Comparison of ENCODE assay signal across 21 mouse cellular contexts in the genomic region with DNA sequence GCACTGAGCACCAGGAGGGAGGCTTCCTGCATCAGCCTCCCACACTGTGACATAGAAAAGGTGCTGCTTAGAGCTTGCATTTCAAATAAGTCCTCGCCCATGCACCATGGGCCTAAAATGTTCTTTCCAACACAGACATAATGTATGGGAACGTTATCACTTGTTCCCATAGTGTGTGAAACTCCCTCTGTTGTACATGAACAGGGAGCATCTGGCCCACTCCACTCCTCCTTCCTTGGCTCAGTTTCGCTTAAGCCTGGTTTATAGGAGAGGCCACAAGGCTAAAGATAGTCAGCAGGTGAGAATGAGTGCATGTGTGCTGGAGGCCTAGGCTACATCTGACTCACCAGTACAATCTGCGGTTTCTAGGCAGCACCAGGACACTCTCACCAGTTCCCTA.
A peak's percentile ranks its signal among the peaks of the same experiment; 100 is the strongest.
DNase-seq lines count a peak whose midpoint lies in the region; ATAC-seq and TF ChIP-seq lines count a peak whose summit lies in the region.
"Had no signal": no experiment of that assay in that cellular context is flagged by ENCODE, and none has a peak within 500 bp of the region (broad histone marks: within the 10 kb centered on the region; RNA-seq: fewer than 3 reads in every experiment).

No protein-coding gene starts in this region.

- no peaks in the 10 kb centered on the region for H3K79me2 ChIP-seq in CH12.LX (replicated peaks; ENCODE audit: control insufficient read depth, extremely low read depth, insufficient read depth, poor library complexity, severe bottlenecking)

- H3K27ac ChIP-seq in forebrain, embryonic 13.5 days: peak overlapping the region; percentile 76
- H3K27ac ChIP-seq in forebrain, embryonic 11.5 days (ENCODE audit: low read depth, low read length): no peak overlapping the region
- H3K27ac ChIP-seq in CH12.LX (ENCODE audit: insufficient read depth, low read depth): no peak overlapping the region
- H3K27ac ChIP-seq: heart, embryonic 15.5 days; hindbrain, postnatal 0 days; limb, embryonic 10.5 days; liver, embryonic 15.5 days; lung, embryonic 15.5 days; midbrain, embryonic 13.5 days had no signal

- H3K4me3 ChIP-seq in forebrain, embryonic 13.5 days: no peak overlapping the region
- H3K4me3 ChIP-seq in forebrain, embryonic 11.5 days (ENCODE audit: low read depth, low read length): no peak overlapping the region
- no peak overlapping the region for H3K4me3 ChIP-seq in CH12.LX (replicated peaks in 1 of 3; ENCODE audit: low read depth in 2 of 3, low read length in 2 of 3, poor library complexity in 1 of 3)
- H3K4me3 ChIP-seq: heart, embryonic 15.5 days; limb, embryonic 10.5 days; liver, embryonic 15.5 days; lung, embryonic 15.5 days; megakaryocyte, embryonic 14.5 days; midbrain, embryonic 13.5 days had no signal

- H3K9ac ChIP-seq in forebrain, embryonic 13.5 days: no peak overlapping the region
- H3K9ac ChIP-seq in forebrain, embryonic 11.5 days (ENCODE audit: low read length): no peak overlapping the region
- no peak overlapping the region for H3K9ac ChIP-seq in CH12.LX (ENCODE audit: insufficient read depth, low read depth)
- H3K9ac ChIP-seq: heart, embryonic 15.5 days; liver, embryonic 15.5 days; lung, embryonic 15.5 days; midbrain, embryonic 13.5 days had no signal

- no peak overlapping the region for H3K4me2 ChIP-seq in forebrain, embryonic 13.5 days
- H3K4me2 ChIP-seq in forebrain, embryonic 11.5 days (ENCODE audit: low read depth, low read length, severe bottlenecking): no peak overlapping the region
- H3K4me2 ChIP-seq in CH12.LX (ENCODE audit: insufficient read depth, low read depth, poor library complexity, severe bottlenecking): no peak overlapping the region
- H3K4me2 ChIP-seq: heart, embryonic 15.5 days; liver, embryonic 15.5 days; lung, embryonic 15.5 days; midbrain, embryonic 13.5 days had no signal

- no peaks in the 10 kb centered on the region for H3K9me3 ChIP-seq in forebrain, embryonic 13.5 days (replicated peaks)
- H3K9me3 ChIP-seq in forebrain, embryonic 11.5 days (ENCODE audit: control insufficient read depth, low read length): no peaks in the 10 kb centered on the region
- H3K9me3 ChIP-seq in CH12.LX (replicated peaks; ENCODE audit: low read length): no peaks in the 10 kb centered on the region
- H3K9me3 ChIP-seq: heart, embryonic 15.5 days; limb, embryonic 10.5 days; liver, embryonic 15.5 days; lung, embryonic 15.5 days; megakaryocyte, embryonic 14.5 days; midbrain, embryonic 13.5 days had no signal

- 87% methylated on average over 4 of the region's 4 CpGs for WGBS in forebrain, embryonic 13.5 days
- 94% methylated on average over 4 of the region's 4 CpGs for WGBS in forebrain, embryonic 11.5 days

- peaks cover 32% of the 10 kb centered on the region for H3K36me3 ChIP-seq in forebrain, embryonic 13.5 days (ENCODE audit: poor library complexity, severe bottlenecking)
- no peaks in the 10 kb centered on the region for H3K36me3 ChIP-seq in forebrain, embryonic 11.5 days (ENCODE audit: control insufficient read depth, insufficient read depth, low read length)
- H3K36me3 ChIP-seq in CH12.LX (replicated peaks in 1 of 2; ENCODE audit: control insufficient read depth in 1 of 2, insufficient read depth in 1 of 2, low read length in 1 of 2): no peaks in the 10 kb centered on the region
- H3K36me3 ChIP-seq: heart, embryonic 15.5 days; liver, embryonic 15.5 days had no signal

- intact Hi-C loops in left cerebral cortex, postnatal 4 days (cut with DNase I): no loop called here

- no peak for ATAC-seq in forebrain, embryonic 13.5 days
- ATAC-seq in forebrain, embryonic 11.5 days (replicated peaks; ENCODE audit: low FRiP score): no peak
- ATAC-seq: intestine, embryonic 16.5 days had no signal

- peaks cover 33% of the 10 kb centered on the region for H3K4me1 ChIP-seq in forebrain, embryonic 13.5 days
- peaks cover 2% of the 10 kb centered on the region; the same call in 1 of the 2 replicates for H3K4me1 ChIP-seq in forebrain, embryonic 11.5 days (replicated peaks; ENCODE audit: control insufficient read depth, insufficient read depth, low read length)
- peaks cover 9 to 40% of the 10 kb centered on the region in 2 experiments for H3K4me1 ChIP-seq in CH12.LX (ENCODE audit: control insufficient read depth in 1 of 2, insufficient read depth in 2 of 2)
- H3K4me1 ChIP-seq: liver, embryonic 15.5 days; megakaryocyte, embryonic 14.5 days had no signal

- no peak for TF ChIP-seq POLR2A in CH12.LX (IDR thresholded peaks at IDR 0.05; ENCODE audit: low read depth, low read length)

- no peak for TF ChIP-seq RAD21 in CH12.LX (IDR thresholded peaks at IDR 0.05; ENCODE audit: low read depth, low read length)

- H3K27me3 ChIP-seq in forebrain, embryonic 13.5 days: no peaks in the 10 kb centered on the region
- H3K27me3 ChIP-seq in forebrain, embryonic 11.5 days (ENCODE audit: control insufficient read depth, insufficient read depth, low read length): no peaks in the 10 kb centered on the region
- no peaks in the 10 kb centered on the region for H3K27me3 ChIP-seq in CH12.LX (replicated peaks)
- H3K27me3 ChIP-seq: heart, embryonic 15.5 days; liver, embryonic 15.5 days; lung, embryonic 15.5 days; midbrain, embryonic 13.5 days had no signal

- TF ChIP-seq EP300 in CH12.LX (IDR thresholded peaks at IDR 0.05; ENCODE audit: low read length): peak; percentile 68

- TF ChIP-seq CTCF in CH12.LX (conservative IDR thresholded peaks at IDR 0.05 in 1 of 2, IDR thresholded peaks at IDR 0.05 in 1 of 2; ENCODE audit: low read depth in 2 of 2, low read length in 2 of 2): no peak

- in situ Hi-C loops in CH12.LX (cut with MboI; ENCODE audit: low pct_ligation_motif_present, low pct_unique_long_range_greater_than_20kb, low sequenced_read_pairs): no loop called here

- DNase-seq in forebrain, embryonic 11.5 days (ENCODE audit: low spot score): no peak
- peak; percentile 48 for DNase-seq in left cerebral cortex, adult 11 months (ENCODE audit: low spot score)
- no peak for DNase-seq in left cerebral cortex, postnatal 4 days
- DNase-seq in CH12.LX (ENCODE audit: extremely low read depth): no peak
- DNase-seq in left cerebral cortex, adult 9 months (ENCODE audit: low spot score in 2 of 2): peak; percentile 65
- no peak for DNase-seq in c-Kit-positive CD71-positive TER-119-positive erythroid progenitor cells, embryonic 14.5 days (ENCODE audit: low spot score)
- DNase-seq in spleen, adult 18-20 months: no peak
- DNase-seq: cerebellum, adult 9-10 months; kidney, postnatal 25 days; liver; lung, postnatal 36 days; thymus, postnatal 14 days had no signal

- dilution Hi-C loops in CH12.LX (cut with MboI; ENCODE audit: extremely low pct_ligation_motif_present, extremely low pct_unique_long_range_greater_than_20kb, low sequenced_read_pairs): no loop called here

TF ChIP-seq in CH12.LX, 34 proteins besides CTCF, POLR2A, EP300 and RAD21:
- TF ChIP-seq MEF2A (IDR thresholded peaks at IDR 0.05; ENCODE audit: borderline replicate concordance, low read depth, low read length) (peak; percentile 50; the same call in 1 of the 2 replicates), ETS1 (conservative IDR thresholded peaks at IDR 0.05; ENCODE audit: low read depth, low read length) (peak; percentile 69), PAX5 (IDR thresholded peaks at IDR 0.05; ENCODE audit: low read length) (no peak), MAFK (IDR thresholded peaks at IDR 0.05; ENCODE audit: insufficient replicate concordance, low read length) (0 out of 2 replicates have a peak, but pooled peaks have one; percentile 34), HCFC1 (IDR thresholded peaks at IDR 0.05; ENCODE audit: low read depth, low read length) (no peak), ZC3H11A (IDR thresholded peaks at IDR 0.05; ENCODE audit: low read depth, low read length) (no peak), POLR2AphosphoS2 (IDR thresholded peaks at IDR 0.05; ENCODE audit: low read depth, low read length) (no peak), JUND (conservative IDR thresholded peaks at IDR 0.05; ENCODE audit: low read depth, low read length) (no peak; the same call in 1 of the 2 replicates), CHD2 (IDR thresholded peaks at IDR 0.05; ENCODE audit: low read length) (no peak), RCOR1 (conservative IDR thresholded peaks at IDR 0.05; ENCODE audit: low read depth, low read length) (no peak), ZKSCAN1 (IDR thresholded peaks at IDR 0.05; ENCODE audit: borderline replicate concordance, low read depth, low read length) (no peak), ZNF384 (IDR thresholded peaks at IDR 0.05; ENCODE audit: low read depth, low read length) (no peak), MAX (IDR thresholded peaks at IDR 0.05; ENCODE audit: low read length) (0 out of 2 replicates have a peak, but pooled peaks have one; percentile 11), ELF1 (IDR thresholded peaks at IDR 0.05; ENCODE audit: low read depth, low read length) (no peak), MAZ (IDR thresholded peaks at IDR 0.05; ENCODE audit: low read depth, low read length) (no peak), BHLHE40 (IDR thresholded peaks at IDR 0.05; ENCODE audit: low read depth, low read length) (peak; percentile 82), UBTF (IDR thresholded peaks at IDR 0.05; ENCODE audit: low read depth, low read length) (no peak), IRF4 (IDR thresholded peaks at IDR 0.05; ENCODE audit: low read depth, low read length) (peak; percentile 62), SIN3A (IDR thresholded peaks at IDR 0.05; ENCODE audit: low read length) (no peak), MYC (IDR thresholded peaks at IDR 0.05; ENCODE audit: low read depth, low read length) (no peak), JUN (IDR thresholded peaks at IDR 0.05; ENCODE audit: insufficient read depth, low read depth, low read length) (no peak), TCF12 (IDR thresholded peaks at IDR 0.05; ENCODE audit: low read depth, low read length) (peak; percentile 43; the same call in 1 of the 2 replicates)

Comparison
In these comparisons a context has a peak if more than half of its experiments do, and no peak if none do; other contexts are left out.
1. DNase-seq: peak in left cerebral cortex, adult 11 months (single experiment) and left cerebral cortex, adult 9 months (2 of 2); none in forebrain, embryonic 11.5 days (single experiment), left cerebral cortex, postnatal 4 days (single experiment), CH12.LX (single experiment), c-Kit-positive CD71-positive TER-119-positive erythroid progenitor cells, embryonic 14.5 days (single experiment) and spleen, adult 18-20 months (0 of 2).